7 mouse cellular contexts compared by ENCODE assay signal in genomic region chr4:111720662-111721003, GRCm38 (mm10). TPM values are rescaled to one million over a fixed set of nuclear protein-coding genes. Genes with fewer than 3 reads are reported as not detected.
DNase-seq lines count a peak whose midpoint lies in the region; ATAC-seq and TF ChIP-seq lines count a peak whose summit lies in the region.

No protein-coding gene starts in this region.

- TF ChIP-seq POLR2A in testis, adult 2 months (IDR thresholded peaks at IDR 0.05; ENCODE audit: control insufficient read depth, low read depth, low read length) = no peak

- H3K36me3 ChIP-seq in testis, adult 2 months (ENCODE audit: control insufficient read depth, insufficient read depth, low read length) = no peaks in the 10 kb centered on the region
- H3K36me3 ChIP-seq in heart, embryonic 14.5 days (ENCODE audit: control insufficient read depth, insufficient read depth, low read length) = no peaks in the 10 kb centered on the region
- H3K36me3 ChIP-seq in liver, embryonic 16.5 days (ENCODE audit: control insufficient read depth, insufficient read depth) = no peaks in the 10 kb centered on the region

- no peaks in the 10 kb centered on the region for H3K9me3 ChIP-seq in heart, embryonic 14.5 days (ENCODE audit: control insufficient read depth, low read length)
- no peaks in the 10 kb centered on the region for H3K9me3 ChIP-seq in liver, embryonic 16.5 days (replicated peaks; ENCODE audit: control insufficient read depth, low read length)

- H3K27ac ChIP-seq in testis, adult 2 months (ENCODE audit: control insufficient read depth, insufficient read depth, low read depth, low read length) = peak overlapping the region; percentile 95
- peak overlapping the region; percentile 81 to 85 for H3K27ac ChIP-seq in heart, embryonic 14.5 days (replicated peaks in 1 of 2; ENCODE audit: control insufficient read depth in 1 of 2, insufficient read depth in 1 of 2, low read depth in 2 of 2, low read length in 2 of 2)
- peak overlapping the region; percentile 41; the same call in 1 of the 2 replicates for H3K27ac ChIP-seq in liver, embryonic 16.5 days (ENCODE audit: low read length)

- peak overlapping the region; percentile 85 for H3K4me2 ChIP-seq in heart, embryonic 14.5 days (ENCODE audit: low read length)
- H3K4me2 ChIP-seq in liver, embryonic 16.5 days (ENCODE audit: low read depth, low read length) = peak overlapping the region; percentile 79

- peaks cover 5% of the 10 kb centered on the region for H3K4me1 ChIP-seq in testis, adult 2 months (ENCODE audit: control insufficient read depth, insufficient read depth, low read length)
- peaks cover 0 to 4% of the 10 kb centered on the region in 2 experiments; a peak in 1 of 4 replicates for H3K4me1 ChIP-seq in heart, embryonic 14.5 days (ENCODE audit: control insufficient read depth in 2 of 2, insufficient read depth in 2 of 2, low read length in 2 of 2)
- peaks cover 2% of the 10 kb centered on the region; the same call in 1 of the 2 replicates for H3K4me1 ChIP-seq in liver, embryonic 16.5 days (ENCODE audit: control insufficient read depth, low read depth, low read length)

- H3K9ac ChIP-seq in heart, embryonic 14.5 days (ENCODE audit: low read length) = peak overlapping the region; percentile 84
- H3K9ac ChIP-seq in liver, embryonic 16.5 days (ENCODE audit: low read depth, low read length) = no peak overlapping the region

- no peaks in the 10 kb centered on the region for H3K27me3 ChIP-seq in testis, adult 2 months (ENCODE audit: control insufficient read depth, insufficient read depth, low read length)
- H3K27me3 ChIP-seq in heart, embryonic 14.5 days (ENCODE audit: control insufficient read depth, insufficient read depth, low read length) = no peaks in the 10 kb centered on the region
- H3K27me3 ChIP-seq in liver, embryonic 16.5 days (ENCODE audit: control insufficient read depth, insufficient read depth, low read depth, low read length) = no peaks in the 10 kb centered on the region

- TF ChIP-seq CTCF in testis, adult 2 months (IDR thresholded peaks at IDR 0.05; ENCODE audit: control insufficient read depth, insufficient read depth, insufficient replicate concordance, low read depth, low read length) = no peak

- peak overlapping the region; percentile 99 for H3K4me3 ChIP-seq in testis, adult 2 months (ENCODE audit: control insufficient read depth, low read depth, low read length)
- peak overlapping the region; percentile 84 to 97 for H3K4me3 ChIP-seq in heart, embryonic 14.5 days (ENCODE audit: control insufficient read depth in 1 of 2, insufficient read depth in 1 of 2, low read depth in 1 of 2, low read length in 2 of 2)
- peak overlapping the region; percentile 69 for H3K4me3 ChIP-seq in liver, embryonic 16.5 days (ENCODE audit: low read depth, low read length)

- 21% methylated on average over 2 of the region's 2 CpGs for WGBS in heart, embryonic 14.5 days
- WGBS in liver, embryonic 16.5 days (ENCODE audit: insufficient replicate concordance) = 27% methylated on average over 2 of the region's 2 CpGs

- no peak for ATAC-seq in heart, embryonic 14.5 days (ENCODE audit: insufficient number of reproducible peaks, insufficient read depth, low FRiP score, low read depth)
- no peak for ATAC-seq in liver, embryonic 16.5 days (ENCODE audit: low read depth)

- no peak for DNase-seq in testis, postnatal 10 days (ENCODE audit: low spot score)
- peak; percentile 20 for DNase-seq in thymus, postnatal 4 days
- DNase-seq in layer of hippocampus, adult 8-10 months (ENCODE audit: low spot score in 2 of 2) = no peak
- DNase-seq in layer of hippocampus, postnatal 10 days (ENCODE audit: low spot score in 2 of 2) = no peak

RNA-seq across cellular contexts. Expression of gene Spata6, which starts 0.8 kb away (rescaled TPM):
- 943 and 944 TPM in 2 replicates for polyA plus RNA-seq in testis, adult 2 months (2012; rRNA removed)
- polyA plus RNA-seq in heart, embryonic 14.5 days (2014; fragmentation: Nextera tagmentation; extraction: Ambion mirVana) = 16.7 and 20.1 TPM in 2 replicates
- polyA plus RNA-seq in liver, embryonic 16.5 days (2015; fragmentation: Nextera tagmentation; extraction: Ambion mirVana) = 2.9 and 3.0 TPM in 2 replicates
- 1 to 10 TPM; 3.1 to 9.5 (median 4.9) TPM for total RNA-seq in layer of hippocampus, adult 8-10 months (2022)
- total RNA-seq in layer of hippocampus, postnatal 10 days (2021) = 1 to 10 TPM; 6.2 to 8.3 TPM

Comparison
In these comparisons a context has a peak if more than half of its experiments do, and no peak if none do; other contexts are left out.
1. H3K27ac ChIP-seq: peak in every context shown above with its lines; median percentile 95 in testis, adult 2 months; 83 in heart, embryonic 14.5 days; 41 in liver, embryonic 16.5 days.
2. RNA of gene Spata6, which starts 0.8 kb away (polyA plus RNA-seq): 943 to 944 TPM in testis, adult 2 months; 16.7 to 20.1 TPM in heart, embryonic 14.5 days and 2.9 to 3.0 TPM in liver, embryonic 16.5 days; every median in the first group is over 10 times any median in the second.
3. Peak in every context shown above with its lines, with median percentiles within 50 percentile points of each other: H3K4me3 ChIP-seq.